Mouse (Mus musculus) forebrain, postnatal 0 days (tissue): ENCODE measurements at regions not wholly inside any gene's neighbourhood (a gene's known extent, or its start where the extent isn't known, plus 50 kb on each side); places are given as distances from the start of the nearest gene placed in this dataset.

Experiments used
- ATAC-seq: fragments of 200-750 bp; cut with Nextera tagmentation; 2 replicates; pipeline ENCODE4 v1.8.0; 2017; ENCODE audit warnings: mild to moderate bottlenecking, moderate library complexity
- DNase-seq: peaks from one replicate; pipeline ENCODE4 v3.0.0-alpha.2; 2015
- H3K27ac ChIP-seq: fragments of 300-500 bp; sonication (generic); 2 replicates; pipeline ENCODE4 v1.5.1; 2014; ENCODE audit warnings: low read depth, mild to moderate bottlenecking, antibody characterized with exemption, low read length, moderate library complexity, mixed read lengths
- H3K27me3 ChIP-seq: fragments of 300-500 bp; sonication (generic); 2 replicates; pipeline ENCODE4 v1.6.1; 2014; ENCODE audit warnings: mild to moderate bottlenecking, low read length, mixed read lengths; ENCODE audit not compliant: insufficient read depth
- H3K36me3 ChIP-seq: fragments of 300-500 bp; sonication (generic); 2 replicates; pipeline ENCODE4 v1.6.1; 2014; ENCODE audit warnings: mild to moderate bottlenecking, moderate library complexity; ENCODE audit not compliant: insufficient read depth
- H3K4me1 ChIP-seq: fragments of 300-500 bp; sonication (generic); 2 replicates; pipeline ENCODE4 v1.6.1; 2014; ENCODE audit warnings: antibody characterized with exemption; ENCODE audit not compliant: insufficient read depth
- H3K4me2 ChIP-seq: fragments of 300-500 bp; sonication (generic); 2 replicates; pipeline ENCODE4 v1.6.1; 2014; ENCODE audit warnings: low read depth, mild to moderate bottlenecking, moderate library complexity
- H3K4me3 ChIP-seq: fragments of 300-500 bp; sonication (generic); 2 replicates; pipeline ENCODE4 v1.5.1; 2014; ENCODE audit warnings: low read depth, low read length, mixed read lengths
- H3K9ac ChIP-seq: fragments of 300-500 bp; sonication (generic); 2 replicates; pipeline ENCODE4 v1.6.1; 2014; ENCODE audit warnings: mild to moderate bottlenecking
- H3K9me3 ChIP-seq: fragments of 300-500 bp; sonication (generic); 2 replicates; pipeline ENCODE4 v1.6.1; 2016; ENCODE audit warnings: low read length
- CTCF ChIP-seq: sonication (generic); IDR thresholded peaks from 2 replicates; pipeline ENCODE4 v1.5.1; 2016; ENCODE audit warnings: antibody characterized with exemption, control low read depth, low read depth
- WGBS: fragments of 180-500 bp; shearing (Covaris S2); extraction: QIAGEN DNeasy Blood & Tissue Kit; methylation state at CpG from one replicate; pipeline ENCODE4 v1.1.7; 2014; 5-methylcytosine and 5-hydroxymethylcytosine counted together

GRCm38 (mm10) chrX:131901121-131901895 lies 1787.5 kb downstream of the Pcdh19 start:
- no peak overlapping the region for H3K4me3 ChIP-seq
- ATAC-seq (no peak), DNase-seq (peak; percentile 3)
- H3K36me3 ChIP-seq = no peaks in the 10 kb centered on the region
- H3K27ac ChIP-seq = no peak overlapping the region
- no peak for TF ChIP-seq CTCF
- no peaks in the 10 kb centered on the region for H3K4me1 ChIP-seq
- 75% methylated on average over 4 of the region's 4 CpGs for WGBS
- H3K4me2 ChIP-seq = no peak overlapping the region
- H3K9ac ChIP-seq = no peak overlapping the region
- H3K27me3 ChIP-seq = no peaks in the 10 kb centered on the region
- no peaks in the 10 kb centered on the region for H3K9me3 ChIP-seq

GRCm38 (mm10) chrX:131885092-131885491 lies 1803.7 kb downstream of the Pcdh19 start:
- Histone ChIP-seq H3K27me3 (no peaks in the 10 kb centered on the region), H3K36me3 (no peaks in the 10 kb centered on the region), H3K4me1 (no peaks in the 10 kb centered on the region), H3K27ac (no peak overlapping the region), H3K4me3 (no peak overlapping the region), H3K4me2 (no peak overlapping the region), H3K9ac (no peak overlapping the region), H3K9me3 (no peaks in the 10 kb centered on the region)
- ATAC-seq (no peak), DNase-seq (no peak)
- TF ChIP-seq CTCF = no peak
- WGBS = 89% methylated on average over 1 of the region's 1 CpGs
